Mouse (Mus musculus) layer of hippocampus, adult 9-11 months (tissue): ENCODE data around the gene Cfap45.
A peak's percentile ranks its signal among the peaks of the same experiment; 100 is the strongest.

Experiments used
- DNase-seq: peaks from one replicate; pipeline ENCODE4 v3.0.0; 2022

Gene Cfap45

DNA sequence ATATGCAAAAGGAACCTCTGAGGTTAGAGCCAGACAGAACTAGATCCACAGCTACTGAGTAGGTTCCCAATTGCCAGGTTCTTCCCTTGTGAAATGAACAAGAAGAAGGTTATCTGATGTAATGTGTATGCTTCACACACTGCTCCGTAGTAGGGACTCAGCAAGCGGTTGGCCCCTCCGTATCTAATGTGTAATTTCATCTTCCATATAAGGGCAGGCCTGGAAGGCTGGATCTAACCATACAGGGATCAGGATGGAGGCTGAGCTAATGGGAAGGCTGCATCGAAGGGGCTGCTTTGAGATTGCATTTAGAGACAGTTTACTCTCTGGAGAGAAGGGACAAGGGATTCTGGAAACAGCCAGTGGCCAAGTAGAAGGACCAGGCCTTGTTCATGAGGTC, 47.2 kb downstream of the Cfap45 start:
- no peak for DNase-seq

DNA sequence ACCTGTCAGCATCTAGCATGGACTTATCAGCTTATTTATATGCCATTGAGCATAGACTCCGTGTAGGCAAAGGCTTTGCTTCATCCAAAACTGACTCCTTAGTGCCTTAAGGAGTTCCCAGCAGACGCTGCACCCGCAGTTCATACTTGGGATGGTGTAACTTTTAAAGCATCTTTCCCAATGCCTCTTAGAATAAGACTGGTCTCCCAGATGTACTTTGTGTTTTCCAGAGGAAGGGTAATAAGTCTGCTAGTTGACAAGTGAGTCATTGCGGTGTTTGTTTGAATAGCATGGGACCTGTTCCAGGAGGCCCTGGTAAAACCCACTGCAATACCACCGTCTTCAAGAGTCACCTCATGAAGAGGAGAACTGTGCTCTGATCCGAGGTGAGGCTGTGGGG, 59.5 kb downstream of the Cfap45 start:
- DNase-seq: no peak

DNA sequence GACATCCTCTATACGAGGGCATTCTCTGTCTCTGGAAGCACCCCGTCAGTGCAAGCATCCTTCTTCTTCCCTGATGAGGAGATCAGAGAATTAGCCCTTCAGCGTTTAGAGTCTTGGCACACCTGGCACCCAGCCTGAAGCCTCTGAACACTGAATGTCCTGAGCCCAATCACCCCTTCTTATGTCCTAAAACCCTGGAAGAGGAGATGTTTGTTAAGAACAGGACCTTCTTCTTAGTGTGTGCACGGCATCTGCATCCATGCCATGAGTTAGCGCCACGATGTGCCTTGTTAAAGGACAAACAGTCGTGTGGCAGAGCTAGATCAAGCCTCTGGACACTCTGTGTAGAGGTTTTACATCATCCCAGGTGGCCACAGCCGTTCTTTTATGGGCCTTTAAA, 61.8 kb downstream of the Cfap45 start:
- no peak for DNase-seq

DNA sequence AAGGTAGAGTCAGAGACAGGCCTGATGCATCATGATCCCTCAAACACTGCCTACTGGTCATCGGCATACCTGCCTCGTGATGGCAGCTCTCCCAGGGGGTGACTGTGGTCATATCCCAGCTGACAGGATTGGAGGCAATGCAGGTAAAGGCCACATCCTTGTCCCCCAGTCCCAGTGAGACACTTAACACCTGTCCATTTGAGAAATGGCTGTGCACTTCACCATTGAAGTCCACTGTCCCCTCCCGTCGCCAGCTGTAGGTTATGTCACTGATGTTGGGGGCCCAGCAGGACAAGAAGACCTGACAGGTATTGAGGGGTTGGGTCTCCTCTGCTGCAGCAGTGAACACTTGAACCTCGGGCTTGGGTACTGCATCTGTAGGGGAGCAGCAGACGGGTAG, 63.7 kb downstream of the Cfap45 start:
- no peak for DNase-seq

DNA sequence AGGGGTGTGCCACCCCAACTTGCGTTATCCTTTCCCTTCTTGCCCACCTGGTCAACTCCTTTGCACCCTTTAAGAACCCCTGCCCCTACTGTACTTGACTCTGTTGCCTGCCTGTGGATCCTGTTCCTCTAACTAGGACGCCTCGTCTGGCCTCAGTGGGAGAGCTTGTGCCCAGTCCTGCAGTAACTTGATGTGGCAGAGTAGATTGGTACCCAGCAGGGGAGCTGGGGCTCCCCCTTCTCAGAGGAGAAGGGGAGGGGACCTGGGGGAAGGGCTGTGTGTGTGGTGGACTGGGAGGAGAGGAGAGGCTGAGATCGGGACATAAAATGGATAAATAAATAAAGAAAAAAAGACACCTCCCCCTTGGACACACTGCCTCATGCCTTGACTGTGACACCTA, 64.4 kb downstream of the Cfap45 start:
- no peak for DNase-seq

DNA sequence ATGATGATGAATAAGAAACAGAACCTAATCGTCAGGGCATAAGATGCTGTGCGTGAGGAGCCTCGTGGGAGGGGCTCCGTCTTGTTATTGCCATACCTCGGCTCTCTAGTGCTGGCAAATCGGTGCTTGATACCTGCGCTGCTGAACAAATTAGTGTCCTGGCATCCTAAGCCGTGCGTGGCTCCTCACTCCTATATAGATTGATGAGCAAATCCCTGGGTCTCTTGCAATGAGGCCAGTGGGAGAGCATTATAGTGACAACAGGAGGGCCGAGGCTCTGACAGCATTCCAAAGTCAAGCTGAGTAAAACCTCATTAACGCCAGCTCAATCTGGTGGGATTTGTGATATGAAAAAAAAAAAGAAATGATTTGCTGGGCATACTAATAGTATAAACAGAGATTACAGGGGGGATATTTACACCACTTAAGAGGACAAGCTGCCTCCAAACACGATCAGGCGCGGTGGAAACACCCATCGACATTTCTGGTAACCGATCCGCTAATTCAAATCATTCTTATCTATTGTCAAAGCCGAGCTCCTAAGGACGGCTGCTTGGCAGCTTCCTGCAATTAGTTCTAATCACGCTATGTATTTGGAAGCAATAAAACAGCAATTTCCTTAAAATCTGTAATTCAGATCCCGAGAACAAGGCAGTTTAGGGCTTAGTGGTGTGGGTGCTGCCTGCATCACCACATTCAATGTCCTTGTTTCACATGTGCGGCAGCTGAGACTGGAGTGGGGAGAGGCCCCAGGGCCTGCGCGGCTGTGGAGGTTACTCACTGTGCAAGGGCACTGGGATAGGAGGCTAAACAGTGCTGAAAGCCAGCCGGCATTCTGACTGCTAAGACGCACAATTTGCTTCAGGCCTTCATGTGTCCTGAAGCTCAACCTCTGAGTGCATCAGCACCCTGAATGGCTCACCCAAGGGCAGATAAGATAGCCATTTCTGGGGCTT, 65.3 kb downstream of the Cfap45 start:
- DNase-seq: no peak

DNA sequence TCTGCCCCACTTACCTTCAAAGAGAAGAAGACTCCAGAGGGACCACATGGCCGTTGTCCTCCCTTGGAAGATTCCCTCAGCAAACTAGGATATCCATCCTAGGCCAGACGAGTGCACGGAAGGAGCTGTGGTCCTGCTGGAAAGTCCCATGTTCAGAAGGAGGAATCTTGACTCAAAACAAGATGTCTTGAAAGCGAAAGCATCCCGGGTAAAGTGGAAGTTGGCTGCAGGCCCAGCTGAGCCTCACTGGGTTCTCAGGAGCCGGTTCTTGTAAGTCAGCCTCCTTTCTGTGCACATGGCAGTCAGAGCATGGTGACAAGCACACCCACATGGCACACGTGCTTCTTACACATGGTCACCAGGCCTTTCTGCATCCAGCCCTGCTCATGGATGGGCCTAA, 69.8 kb downstream of the Cfap45 start, which contains the start of gene Slamf8:
Slamf8 (minus strand) TSS at position 184 of the 400 bp plus-strand sequence.
- DNase-seq: peak; percentile 64

DNA sequence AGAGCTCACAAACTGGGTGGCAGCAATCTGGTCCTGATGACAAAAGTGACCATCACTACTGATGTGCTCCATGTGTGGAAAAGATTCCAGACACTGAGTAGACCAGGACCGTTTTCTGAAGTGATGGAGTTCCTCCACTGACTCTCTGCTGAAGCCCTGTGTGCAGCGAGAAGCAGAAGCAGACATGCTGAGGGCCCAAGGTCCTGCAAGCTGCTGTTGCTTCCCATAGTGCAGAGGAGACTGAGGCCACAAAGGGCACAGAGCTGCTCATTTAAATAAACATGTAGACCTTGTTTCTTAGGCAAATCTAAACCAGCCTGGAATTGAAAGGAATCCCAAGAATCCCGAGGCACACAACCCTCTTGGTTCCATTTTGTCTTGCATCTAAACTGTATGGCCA, 72.7 kb downstream of the Cfap45 start:
- DNase-seq: no peak

DNA sequence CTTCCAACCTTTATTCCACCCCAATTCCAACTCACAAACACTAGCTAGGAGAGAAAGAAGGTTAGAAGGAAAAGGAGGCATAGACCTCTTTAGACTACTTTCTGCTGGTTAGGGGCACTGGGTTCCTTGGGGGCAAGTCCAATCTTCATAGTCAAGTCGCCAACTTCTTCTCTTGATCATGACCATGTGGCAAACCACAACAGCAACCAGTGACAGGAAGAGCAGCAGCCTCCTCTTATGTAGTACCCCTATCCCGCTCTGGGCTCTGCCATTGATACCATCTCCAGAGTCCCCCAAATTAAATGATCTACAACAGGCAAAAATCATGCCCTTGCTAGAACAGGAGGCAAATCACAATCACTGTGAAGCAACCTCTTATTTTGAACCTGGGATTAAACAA, 73.4 kb downstream of the Cfap45 start:
- DNase-seq: no peak

DNA sequence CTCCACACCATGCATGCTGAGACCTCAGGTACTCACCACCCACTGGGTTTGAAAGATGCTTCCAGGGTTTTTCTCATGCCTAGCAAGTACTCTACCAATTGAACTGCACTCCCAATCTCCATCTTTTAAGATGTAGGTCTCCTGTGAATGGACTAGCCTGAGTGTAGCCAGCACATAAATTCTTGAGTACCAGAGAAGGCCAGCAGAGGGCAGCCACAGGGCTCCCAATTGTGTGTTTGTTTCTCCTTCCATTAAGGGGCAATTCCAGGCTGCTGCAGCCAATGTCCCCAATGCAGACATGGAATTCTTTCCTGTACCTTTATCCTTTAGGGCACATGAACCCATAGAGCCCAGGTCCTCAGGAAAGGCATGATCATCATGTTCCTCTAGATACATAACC, 73.9 kb downstream of the Cfap45 start:
- no peak for DNase-seq
